Mouse (Mus musculus): ENCODE measurements at regions not wholly inside any gene's neighbourhood (a gene's known extent, or its start where the extent isn't known, plus 50 kb on each side); places are given as distances from the start of the nearest gene placed in this dataset.
A peak's percentile ranks its signal among the peaks of the same experiment; 100 is the strongest.

DNA sequence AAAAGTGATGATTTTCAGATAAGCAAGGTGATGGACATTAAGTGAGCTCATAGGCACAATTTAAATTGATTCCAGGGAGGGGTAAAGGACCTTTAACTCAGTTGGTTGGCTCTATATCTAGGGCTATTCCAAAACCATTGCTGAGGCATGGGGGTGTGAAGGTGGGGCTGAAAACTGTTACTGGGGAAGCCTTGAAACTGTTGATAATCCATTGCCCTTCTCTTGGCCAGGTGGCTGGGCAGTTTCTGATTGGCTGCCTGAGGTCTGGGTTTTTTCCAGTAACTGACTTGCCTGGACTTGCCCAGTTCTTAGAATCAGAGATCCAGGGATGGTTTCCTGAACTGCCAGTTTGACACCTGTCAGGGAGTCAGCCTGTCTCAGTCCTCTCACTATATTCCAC, 173.4 kb upstream of the 4921511C20Rik start:
- Histone ChIP-seq H3K36me3 (ENCODE audit: control insufficient read depth in 1 of 2, insufficient read depth in 2 of 2, low read length in 2 of 2) (no peaks in the 10 kb centered on the region), H3K79me2 (ENCODE audit: control insufficient read depth, insufficient read depth, low read length, poor library complexity) (no peaks in the 10 kb centered on the region), H3K9me3 (replicated peaks; ENCODE audit: insufficient read depth, low read length) (no peaks in the 10 kb centered on the region), H3K4me3 (ENCODE audit: control insufficient read depth in 1 of 2, insufficient read depth in 1 of 2, low read depth in 2 of 2, low read length in 2 of 2) (no peak overlapping the region), H3K27ac (ENCODE audit: control insufficient read depth, low read depth, low read length) (no peak overlapping the region), H3K9ac (ENCODE audit: control insufficient read depth, low read depth, low read length, poor library complexity, severe bottlenecking) (no peak overlapping the region), H3K4me1 (ENCODE audit: control insufficient read depth in 1 of 2, insufficient read depth in 2 of 2, low read length in 2 of 2) (no peaks in the 10 kb centered on the region), H3K27me3 (ENCODE audit: control insufficient read depth in 1 of 2, insufficient read depth in 2 of 2, low read length in 2 of 2) (no peaks in the 10 kb centered on the region)
- no peak for TF ChIP-seq SMC3 (IDR thresholded peaks at IDR 0.05; ENCODE audit: low read depth, low read length)
- no peak for DNase-seq (ENCODE audit: low read depth, low spot score)

GRCm38 (mm10) chrX:127224077-127224476, 170.0 kb upstream of the 4921511C20Rik start:
- no peak for TF ChIP-seq ZNF384 (IDR thresholded peaks at IDR 0.05; ENCODE audit: low read depth, low read length)
- TF ChIP-seq POLR2A (IDR thresholded peaks at IDR 0.05; ENCODE audit: control insufficient read depth in 1 of 2, insufficient read depth in 1 of 2, low read depth in 1 of 2, low read length in 2 of 2, poor library complexity in 1 of 2), result no peak
- no peak for TF ChIP-seq MAZ (IDR thresholded peaks at IDR 0.05; ENCODE audit: low read depth, low read length)
- no peak for TF ChIP-seq POLR2AphosphoS2 (IDR thresholded peaks at IDR 0.05; ENCODE audit: low read length)
- TF ChIP-seq E2F4 (IDR thresholded peaks at IDR 0.05; ENCODE audit: borderline replicate concordance, low read depth, low read length), result no peak
- TF ChIP-seq POLR2AphosphoS5 (IDR thresholded peaks at IDR 0.05; ENCODE audit: borderline replicate concordance, low read depth, low read length), result no peak
- no peak for TF ChIP-seq CHD2 (IDR thresholded peaks at IDR 0.05; ENCODE audit: low read length)
- TF ChIP-seq GATA1 (IDR thresholded peaks at IDR 0.05; ENCODE audit: low read depth, low read length), result no peak
- no peak for TF ChIP-seq RCOR1 (IDR thresholded peaks at IDR 0.05; ENCODE audit: low read depth, low read length)
- no peak for TF ChIP-seq BHLHE40 (IDR thresholded peaks at IDR 0.05; ENCODE audit: borderline replicate concordance, low read depth, low read length)
- TF ChIP-seq MAX (IDR thresholded peaks at IDR 0.05; ENCODE audit: low read length), result no peak
- TF ChIP-seq CHD1 (IDR thresholded peaks at IDR 0.05; ENCODE audit: low read depth, low read length), result no peak
- no peak for TF ChIP-seq ZC3H11A (IDR thresholded peaks at IDR 0.05; ENCODE audit: low read depth, low read length)
- no peak for TF ChIP-seq MEF2A (IDR thresholded peaks at IDR 0.05; ENCODE audit: extremely low read depth, insufficient replicate concordance, low read depth, low read length, poor library complexity, severe bottlenecking)
- no peak for TF ChIP-seq SMC3 (IDR thresholded peaks at IDR 0.05; ENCODE audit: low read depth, low read length)
- TF ChIP-seq TCF12 (IDR thresholded peaks at IDR 0.05; ENCODE audit: low read depth, low read length), result no peak
- no peak for TF ChIP-seq JUND (IDR thresholded peaks at IDR 0.05; ENCODE audit: low read depth, low read length)
- no peak for TF ChIP-seq NELFE (IDR thresholded peaks at IDR 0.05; ENCODE audit: low read depth, low read length)
- TF ChIP-seq MXI1 (IDR thresholded peaks at IDR 0.05; ENCODE audit: low read depth, low read length), result no peak
- TF ChIP-seq MYC (IDR thresholded peaks at IDR 0.05; ENCODE audit: low read depth, low read length), result no peak
- no peaks in the 10 kb centered on the region for H3K79me2 ChIP-seq (ENCODE audit: control insufficient read depth, insufficient read depth, low read length, poor library complexity)
- H3K9ac ChIP-seq (ENCODE audit: control insufficient read depth, low read depth, low read length, poor library complexity, severe bottlenecking), result no peak overlapping the region
- H3K4me1 ChIP-seq (ENCODE audit: control insufficient read depth in 1 of 2, insufficient read depth in 2 of 2, low read length in 2 of 2), result no peaks in the 10 kb centered on the region
- no peak overlapping the region for H3K27ac ChIP-seq (ENCODE audit: control insufficient read depth, low read depth, low read length)
- H3K36me3 ChIP-seq (ENCODE audit: control insufficient read depth in 1 of 2, insufficient read depth in 2 of 2, low read length in 2 of 2), result no peaks in the 10 kb centered on the region
- no peaks in the 10 kb centered on the region for H3K27me3 ChIP-seq (ENCODE audit: control insufficient read depth in 1 of 2, insufficient read depth in 2 of 2, low read length in 2 of 2)
- DNase-seq (ENCODE audit: low read depth, low spot score), result peak; percentile 6
- no peak overlapping the region for H3K4me3 ChIP-seq (ENCODE audit: control insufficient read depth in 1 of 2, insufficient read depth in 1 of 2, low read depth in 2 of 2, low read length in 2 of 2)
- no peaks in the 10 kb centered on the region for H3K9me3 ChIP-seq (replicated peaks; ENCODE audit: insufficient read depth, low read length)
